Mouse (Mus musculus) ES-E14 (cell line): ENCODE data around the gene Tmem120b. TPM values are rescaled to one million over a fixed set of nuclear protein-coding genes. Genes with fewer than 3 reads are reported as not detected.
A peak's percentile ranks its signal among the peaks of the same experiment; 100 is the strongest.

ENCODE experiments used
- DNase-seq: peaks from one replicate; pipeline ENCODE4 v3.0.0-alpha.2; 2013; ENCODE audit warnings: low read depth, low spot score
- H3K27ac ChIP-seq: 2 replicates; pipeline ENCODE4 v1.5.1; 2012; ENCODE audit warnings: low read depth, mild to moderate bottlenecking, low read length, moderate library complexity, mixed read lengths; ENCODE audit not compliant: poor library complexity, insufficient read depth, severe bottlenecking
- H3K36me3 ChIP-seq: 2 replicates; pipeline ENCODE4 v1.6.1; 2012; ENCODE audit warnings: mild to moderate bottlenecking, low read length, moderate library complexity, mixed read lengths; ENCODE audit not compliant: control insufficient read depth, poor library complexity, insufficient read depth, severe bottlenecking
- H3K4me1 ChIP-seq, 2 experiments: fragments of 150-350 bp in 1 of 2; sonication (generic) in 1 of 2; 2 replicates each; pipeline ENCODE4 v1.6.1; 2012; ENCODE audit warnings: low read length in 2 of 2, mild to moderate bottlenecking in 1 of 2, mixed read lengths in 1 of 2; ENCODE audit not compliant: control insufficient read depth in 2 of 2, insufficient read depth in 2 of 2, poor library complexity in 1 of 2
- H3K4me3 ChIP-seq, 2 experiments: fragments of 150-350 bp in 1 of 2; sonication (generic) in 1 of 2; 2 replicates each; pipeline ENCODE4 v1.5.1; 2012; ENCODE audit warnings: low read length in 2 of 2, low read depth in 1 of 2, mild to moderate bottlenecking in 1 of 2, mixed read lengths in 1 of 2; ENCODE audit not compliant: insufficient read depth in 1 of 2, poor library complexity in 1 of 2, severe bottlenecking in 1 of 2
- H3K9ac ChIP-seq: 2 replicates; pipeline ENCODE4 v1.6.1; 2012; ENCODE audit warnings: low read depth, mild to moderate bottlenecking, low read length, mixed read lengths; ENCODE audit not compliant: poor library complexity, insufficient read depth, severe bottlenecking
- H3K9me3 ChIP-seq: fragments of 150-350 bp; sonication (generic); 2 replicates; pipeline ENCODE4 v1.6.1; 2012; ENCODE audit warnings: low read depth, mild to moderate bottlenecking, low read length; ENCODE audit not compliant: control insufficient read depth, insufficient read depth
- CHD2 ChIP-seq: IDR thresholded peaks from 2 replicates; pipeline ENCODE4 v1.6.1; 2014; ENCODE audit warnings: mild to moderate bottlenecking, low read depth, low read length, inconsistent platforms
- HCFC1 ChIP-seq: IDR thresholded peaks from 2 replicates; pipeline ENCODE4 v1.6.1; 2012; ENCODE audit warnings: low read length, inconsistent platforms, borderline replicate concordance; ENCODE audit not compliant: insufficient read depth
- MAFK ChIP-seq: IDR thresholded peaks from 2 replicates; pipeline ENCODE4 v1.6.1; 2014; ENCODE audit warnings: mild to moderate bottlenecking, low read depth, low read length, inconsistent platforms; ENCODE audit not compliant: insufficient read depth
- ZC3H11A ChIP-seq: IDR thresholded peaks from 2 replicates; pipeline ENCODE4 v1.6.1; 2012; ENCODE audit warnings: low read depth, mild to moderate bottlenecking, inconsistent platforms, low read length, borderline replicate concordance
- ZNF384 ChIP-seq: IDR thresholded peaks from 2 replicates; pipeline ENCODE4 v1.6.1; 2012; ENCODE audit warnings: low read depth, low read length, inconsistent platforms
- in situ Hi-C, 2 experiments: fragments of 600-800 bp; cut with MboI; formaldehyde crosslinking; loops; one replicate each; pipeline ENCODE4 v1.15.1; 2025; ENCODE audit warnings: low sequenced_read_pairs in 2 of 2, inconsistent platforms in 1 of 2; ENCODE audit not compliant: unreplicated experiment in 2 of 2
- total RNA-seq: library from RNA; depleted of rRNA; stranded (reverse); fragments of 300-350 nt; gene quantifications from 2 replicates; pipeline ENCODE4 v1.2.3, GENCODE M21; 2012

The Tmem120b gene
- total RNA-seq, 1 experiment: 21.9 TPM

- H3K9ac ChIP-seq: peak overlapping the region; percentile 90
- no peak for DNase-seq
- peak overlapping the region; percentile 63 to 76 for H3K4me3 ChIP-seq
- H3K4me1 ChIP-seq: peaks cover 6 to 8% of the 10 kb centered on the region in 2 experiments; a peak in 2 of 4 replicates
- peak overlapping the region; percentile 94; the same call in 1 of the 2 replicates for H3K27ac ChIP-seq
- in situ Hi-C loops: no loop called here
- peaks cover 12% of the 10 kb centered on the region; the same call in 1 of the 2 replicates for H3K36me3 ChIP-seq
- TF ChIP-seq CHD2: 0 out of 2 replicates have a peak, but pooled peaks have one; percentile 40
- TF ChIP-seq MAFK: 0 out of 2 replicates have a peak, but pooled peaks have one; percentile 6
- no peak for TF ChIP-seq ZC3H11A
- TF ChIP-seq ZNF384: no peak
- H3K9me3 ChIP-seq: no peaks in the 10 kb centered on the region
These were observed 72.7 kb downstream of the Tmem120b start for GRCm38 (mm10) chr5:123140694-123141554.

DNA sequence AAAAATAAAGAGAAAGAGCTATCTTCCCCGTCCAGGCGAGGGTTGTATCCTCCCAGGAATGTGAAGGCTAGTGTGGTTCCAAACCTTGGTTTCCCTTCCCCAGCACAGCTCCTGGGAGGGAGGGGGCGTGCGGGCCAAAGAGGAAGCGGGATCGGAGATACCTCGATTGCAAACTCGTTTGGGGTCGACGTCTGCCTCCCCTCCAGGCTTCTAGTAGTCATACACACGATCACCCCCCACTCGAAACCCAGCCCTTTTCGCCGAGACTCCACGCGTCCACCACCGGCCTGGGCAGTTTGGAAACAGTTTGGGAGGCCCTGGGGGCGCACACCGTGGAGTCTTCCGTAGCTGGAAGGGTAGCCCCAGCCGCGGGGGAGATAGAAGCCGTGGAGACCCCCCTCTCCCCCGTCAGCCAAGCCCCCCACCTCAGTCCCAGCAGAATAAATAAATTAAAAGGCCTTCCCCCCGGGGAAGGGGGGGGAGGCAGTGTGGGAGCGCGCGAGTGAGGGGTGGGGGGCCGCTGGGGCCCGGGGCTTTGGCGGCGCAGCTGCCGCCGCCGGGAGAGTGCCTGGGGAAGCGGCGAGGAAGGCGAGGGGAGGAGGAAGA is 73.4 kb downstream of the Tmem120b start:
- peak overlapping the region; percentile 90 for H3K9ac ChIP-seq
- H3K4me1 ChIP-seq: peaks cover 8 to 11% of the 10 kb centered on the region in 2 experiments; a peak in 2 of 4 replicates
- DNase-seq: no peak
- H3K4me3 ChIP-seq: peak overlapping the region; percentile 63 to 76
- TF ChIP-seq MAFK (no peak), ZNF384 (no peak), ZC3H11A (no peak), CHD2 (no peak), HCFC1 (no peak)
- in situ Hi-C loops: no loop called here
- no peaks in the 10 kb centered on the region for H3K9me3 ChIP-seq
- peak overlapping the region; percentile 94 for H3K27ac ChIP-seq
- H3K36me3 ChIP-seq: peaks cover 17% of the 10 kb centered on the region

DNA sequence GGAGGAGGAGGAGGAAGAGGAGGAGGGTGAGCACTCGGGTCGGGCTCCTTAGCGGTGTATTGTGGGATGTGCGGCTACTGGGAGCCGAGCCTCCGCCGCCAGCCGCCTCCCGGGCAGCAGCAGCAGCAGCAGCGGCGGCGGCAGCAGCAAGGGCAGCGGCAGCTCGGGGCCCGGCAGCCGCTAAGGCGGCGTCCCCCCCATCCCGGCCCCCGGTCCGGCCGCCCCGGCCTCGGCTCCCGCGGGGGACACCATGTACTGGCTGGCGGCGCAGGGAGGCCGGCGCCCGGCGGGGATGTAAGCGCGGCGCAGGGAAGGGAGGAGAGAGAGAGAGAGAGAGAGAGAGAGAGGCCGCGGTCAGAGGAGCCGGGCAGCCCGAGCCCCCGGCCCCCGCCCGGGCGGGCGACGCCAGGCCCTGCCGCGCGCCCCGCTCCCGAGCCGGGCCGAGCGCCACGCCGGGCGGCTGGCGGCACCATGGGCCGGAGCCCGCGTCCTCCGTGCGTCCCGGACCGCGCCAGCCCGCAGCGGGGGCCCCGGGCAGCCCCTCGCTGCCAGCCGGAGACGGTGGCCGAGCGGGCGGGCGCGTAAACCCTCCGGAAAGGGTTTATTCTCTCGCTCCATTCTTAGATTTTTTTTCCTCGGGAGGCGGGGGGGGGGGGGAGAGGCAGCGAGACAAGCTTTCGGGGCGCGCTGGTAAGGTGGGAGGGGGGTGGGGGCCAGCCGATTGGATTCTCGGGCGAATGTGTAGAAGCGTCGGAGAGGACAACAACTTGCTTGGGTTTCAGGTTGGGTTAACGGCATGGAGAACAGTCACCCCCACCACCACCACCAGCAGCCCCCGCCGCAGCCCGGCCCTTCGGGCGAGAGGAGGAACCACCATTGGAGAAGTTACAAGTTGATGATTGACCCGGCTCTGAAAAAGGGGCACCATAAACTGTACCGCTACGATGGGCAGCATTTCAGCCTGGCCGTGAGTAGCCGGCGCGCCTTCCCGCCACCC is 74.2 kb downstream of the Tmem120b start, which contains the start of gene Setd1b:
Gene Setd1b, plus strand, starts transcription at position 33 of the 997 bp plus-strand sequence.
- Histone ChIP-seq H3K9me3 (no peaks in the 10 kb centered on the region), H3K4me3 (peak within 1 kb of the TSS; percentile 63 to 76), H3K27ac (peak within 1 kb of the TSS; percentile 94), H3K4me1 (peaks cover 8 to 13% of the 10 kb centered on the region in 2 experiments; a peak in 2 of 4 replicates), H3K36me3 (peaks cover 23% of the 10 kb centered on the region), H3K9ac (peak within 1 kb of the TSS; percentile 90)
- in situ Hi-C loops: no loop called here
- no peak for DNase-seq
- TF ChIP-seq ZC3H11A (no peak), MAFK (no peak), ZNF384 (no peak), CHD2 (no peak), HCFC1 (no peak)

DNA sequence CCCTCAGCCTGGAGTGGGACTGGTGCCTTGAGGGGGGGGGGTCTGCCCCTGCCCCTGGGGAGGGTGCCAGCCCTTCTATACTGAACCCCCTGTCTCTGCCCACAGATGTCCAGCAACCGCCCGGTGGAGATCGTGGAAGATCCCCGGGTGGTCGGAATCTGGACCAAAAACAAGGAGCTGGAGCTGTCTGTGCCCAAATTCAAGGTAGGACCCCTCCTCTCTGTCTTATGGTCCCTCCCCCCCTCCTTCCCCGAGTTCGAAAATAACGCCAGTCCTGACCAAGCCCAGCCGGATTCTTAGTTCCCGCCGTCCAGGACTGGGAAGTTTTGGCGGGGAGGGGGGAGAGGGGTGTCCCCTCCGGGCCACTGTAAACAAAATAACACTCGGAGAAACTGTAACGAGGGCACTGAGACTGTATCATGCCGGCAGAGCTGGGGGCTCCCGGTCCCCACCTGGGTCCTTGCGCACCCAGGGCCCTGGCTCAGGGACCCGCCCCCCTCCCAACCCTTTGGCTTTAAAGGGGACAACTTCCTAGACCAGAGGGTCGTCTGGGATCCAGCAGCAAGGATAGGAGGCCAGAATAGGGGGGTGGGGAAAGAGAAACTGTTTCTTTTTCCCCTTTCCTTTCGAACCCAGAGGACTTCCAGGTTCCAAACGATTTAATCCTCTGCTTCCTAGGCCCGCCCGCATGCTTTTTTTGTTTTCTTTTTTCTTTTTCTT is 75.2 kb downstream of the Tmem120b start:
- H3K9ac ChIP-seq: peak overlapping the region; percentile 90
- H3K4me1 ChIP-seq: peaks cover 8 to 21% of the 10 kb centered on the region in 2 experiments; a peak in 2 of 4 replicates
- no peak for TF ChIP-seq ZC3H11A
- TF ChIP-seq ZNF384: no peak
- TF ChIP-seq MAFK: no peak
- TF ChIP-seq CHD2: no peak
- TF ChIP-seq HCFC1: no peak
- H3K9me3 ChIP-seq: no peaks in the 10 kb centered on the region
- H3K4me3 ChIP-seq: peak overlapping the region; percentile 62 to 76
- peaks cover 33% of the 10 kb centered on the region for H3K36me3 ChIP-seq
- H3K27ac ChIP-seq: 0 out of 2 replicates have a peak overlapping the region, but pooled peaks have one; percentile 33
- DNase-seq: no peak
- in situ Hi-C loops: no loop called here
